ENCODE assay signal across 15 mouse cellular contexts in genomic region chr1:129150643-129151042, GRCm38 (mm10).
DNase-seq lines count a peak whose midpoint lies in the region; ATAC-seq and TF ChIP-seq lines count a peak whose summit lies in the region.
"Had no signal": no experiment of that assay in that cellular context is flagged by ENCODE, and none has a peak within 500 bp of the region (broad histone marks: within the 10 kb centered on the region; RNA-seq: fewer than 3 reads in every experiment).

No protein-coding gene starts in this region.

- no peaks in the 10 kb centered on the region for H3K36me3 ChIP-seq in forebrain, embryonic 12.5 days (replicated peaks)
- no peaks in the 10 kb centered on the region for H3K36me3 ChIP-seq in forebrain, embryonic 11.5 days (ENCODE audit: control insufficient read depth, insufficient read depth, low read length)
- H3K36me3 ChIP-seq in lung, embryonic 14.5 days (ENCODE audit: insufficient read depth), result no peaks in the 10 kb centered on the region
- no peaks in the 10 kb centered on the region for H3K36me3 ChIP-seq in forebrain, embryonic 14.5 days (ENCODE audit: control insufficient read depth, insufficient read depth, low read length)
- no peaks in the 10 kb centered on the region for H3K36me3 ChIP-seq in lung, postnatal 0 days (ENCODE audit: insufficient read depth, low read length)
- H3K36me3 ChIP-seq: limb, embryonic 12.5 days had no signal

- TF ChIP-seq EP300 in lung, postnatal 0 days (IDR thresholded peaks at IDR 0.05), result no peak

- intact Hi-C loops in gastrocnemius, adult 2 months (cut with DNase I), result no loop called here

- H3K4me2 ChIP-seq in forebrain, embryonic 12.5 days, result no peak overlapping the region
- no peak overlapping the region for H3K4me2 ChIP-seq in forebrain, embryonic 11.5 days (ENCODE audit: low read depth, low read length, severe bottlenecking)
- no peak overlapping the region for H3K4me2 ChIP-seq in lung, embryonic 14.5 days
- H3K4me2 ChIP-seq in forebrain, embryonic 14.5 days (ENCODE audit: low read length), result no peak overlapping the region
- H3K4me2 ChIP-seq in lung, postnatal 0 days (replicated peaks; ENCODE audit: low read depth, low read length), result no peak overlapping the region
- H3K4me2 ChIP-seq: limb, embryonic 12.5 days had no signal

- H3K9ac ChIP-seq in forebrain, embryonic 12.5 days, result no peak overlapping the region
- no peak overlapping the region for H3K9ac ChIP-seq in forebrain, embryonic 11.5 days (ENCODE audit: low read length)
- H3K9ac ChIP-seq in lung, embryonic 14.5 days, result no peak overlapping the region
- H3K9ac ChIP-seq in forebrain, embryonic 14.5 days (ENCODE audit: low read length), result no peak overlapping the region
- H3K9ac ChIP-seq in lung, postnatal 0 days (replicated peaks; ENCODE audit: low read depth), result no peak overlapping the region
- H3K9ac ChIP-seq: limb, embryonic 12.5 days had no signal

- no peak overlapping the region for H3K4me3 ChIP-seq in forebrain, embryonic 12.5 days (replicated peaks)
- H3K4me3 ChIP-seq in forebrain, embryonic 11.5 days (ENCODE audit: low read depth, low read length), result no peak overlapping the region
- H3K4me3 ChIP-seq in lung, embryonic 14.5 days (ENCODE audit: low read depth, low read length), result no peak overlapping the region
- H3K4me3 ChIP-seq in forebrain, embryonic 14.5 days (ENCODE audit: low read depth, low read length), result no peak overlapping the region
- H3K4me3 ChIP-seq in lung, postnatal 0 days (ENCODE audit: low read depth, low read length), result no peak overlapping the region
- no peak overlapping the region for H3K4me3 ChIP-seq in gastrocnemius, adult 2 months
- H3K4me3 ChIP-seq: limb, embryonic 12.5 days had no signal

- H3K27me3 ChIP-seq in forebrain, embryonic 12.5 days, result no peaks in the 10 kb centered on the region
- no peaks in the 10 kb centered on the region for H3K27me3 ChIP-seq in forebrain, embryonic 11.5 days (ENCODE audit: control insufficient read depth, insufficient read depth, low read length)
- H3K27me3 ChIP-seq in lung, embryonic 14.5 days (ENCODE audit: insufficient read depth, low read length), result no peaks in the 10 kb centered on the region
- H3K27me3 ChIP-seq in forebrain, embryonic 14.5 days (replicated peaks; ENCODE audit: control insufficient read depth, insufficient read depth, low read length), result no peaks in the 10 kb centered on the region
- no peaks in the 10 kb centered on the region for H3K27me3 ChIP-seq in lung, postnatal 0 days (replicated peaks; ENCODE audit: insufficient read depth, low read length)
- H3K27me3 ChIP-seq: limb, embryonic 12.5 days had no signal

- no peak for DNase-seq in forebrain, embryonic 11.5 days (ENCODE audit: low spot score)
- peak; percentile 66 for DNase-seq in lung, embryonic 14.5 days
- DNase-seq in lung, postnatal 36 days, result no peak
- DNase-seq in forebrain, embryonic 14.5 days (ENCODE audit: low spot score), result peak; percentile 58
- DNase-seq in lung, postnatal 0 days (ENCODE audit: low spot score), result peak; percentile 14
- no peak for DNase-seq in thymus, adult 18-20 months
- DNase-seq in gastrocnemius, adult 2 months, result no peak
- DNase-seq: adrenal gland, postnatal 10 days; heart, adult 18-20 months; heart, postnatal 36 days; kidney, adult 2 months; layer of hippocampus, postnatal 36 days; thymus, adult 2 months had no signal

- no peaks in the 10 kb centered on the region for H3K9me3 ChIP-seq in forebrain, embryonic 12.5 days
- no peaks in the 10 kb centered on the region for H3K9me3 ChIP-seq in forebrain, embryonic 11.5 days (ENCODE audit: control insufficient read depth, low read length)
- no peaks in the 10 kb centered on the region for H3K9me3 ChIP-seq in lung, embryonic 14.5 days (ENCODE audit: low read depth, low read length)
- H3K9me3 ChIP-seq in forebrain, embryonic 14.5 days (replicated peaks; ENCODE audit: control insufficient read depth, low read length), result no peaks in the 10 kb centered on the region
- no peaks in the 10 kb centered on the region for H3K9me3 ChIP-seq in lung, postnatal 0 days (ENCODE audit: low read length)
- H3K9me3 ChIP-seq: limb, embryonic 12.5 days had no signal

- WGBS in forebrain, embryonic 12.5 days, result 79% methylated on average over 1 of the region's 1 CpGs
- WGBS in forebrain, embryonic 11.5 days, result 85% methylated on average over 1 of the region's 1 CpGs
- 68% methylated on average over 1 of the region's 1 CpGs for WGBS in lung, embryonic 14.5 days
- WGBS in forebrain, embryonic 14.5 days, result 70% methylated on average over 1 of the region's 1 CpGs
- WGBS in lung, postnatal 0 days, result 59% methylated on average over 1 of the region's 1 CpGs

- peak; percentile 51; the same call in 1 of the 2 replicates for ATAC-seq in forebrain, embryonic 12.5 days (ENCODE audit: low FRiP score)
- no peak for ATAC-seq in forebrain, embryonic 11.5 days (replicated peaks; ENCODE audit: low FRiP score)
- ATAC-seq in lung, embryonic 14.5 days (ENCODE audit: insufficient read depth), result peak; percentile 82; the same call in 1 of the 2 replicates
- peak; percentile 86 for ATAC-seq in forebrain, embryonic 14.5 days
- ATAC-seq in lung, postnatal 0 days, result no peak; the same call in 1 of the 2 replicates

- TF ChIP-seq CTCF in lung, embryonic 14.5 days (IDR thresholded peaks at IDR 0.05; ENCODE audit: low read depth), result no peak
- no peak for TF ChIP-seq CTCF in lung, postnatal 0 days (IDR thresholded peaks at IDR 0.05)
- no peak for TF ChIP-seq CTCF in gastrocnemius, adult 2 months (IDR thresholded peaks at IDR 0.05)

- H3K27ac ChIP-seq in forebrain, embryonic 12.5 days, result no peak overlapping the region
- no peak overlapping the region for H3K27ac ChIP-seq in forebrain, embryonic 11.5 days (ENCODE audit: low read depth, low read length)
- H3K27ac ChIP-seq in lung, embryonic 14.5 days (ENCODE audit: low read depth), result no peak overlapping the region
- H3K27ac ChIP-seq in forebrain, embryonic 14.5 days (ENCODE audit: low read depth, low read length), result no peak overlapping the region
- H3K27ac ChIP-seq in lung, postnatal 0 days (ENCODE audit: low read length), result no peak overlapping the region
- H3K27ac ChIP-seq in gastrocnemius, adult 2 months, result no peak overlapping the region
- H3K27ac ChIP-seq: limb, embryonic 12.5 days had no signal

- H3K4me1 ChIP-seq in forebrain, embryonic 12.5 days, result no peaks in the 10 kb centered on the region
- no peaks in the 10 kb centered on the region for H3K4me1 ChIP-seq in forebrain, embryonic 11.5 days (replicated peaks; ENCODE audit: control insufficient read depth, insufficient read depth, low read length)
- H3K4me1 ChIP-seq in lung, embryonic 14.5 days (ENCODE audit: insufficient read depth), result no peaks in the 10 kb centered on the region
- H3K4me1 ChIP-seq in forebrain, embryonic 14.5 days (ENCODE audit: control insufficient read depth, insufficient read depth, low read length), result no peaks in the 10 kb centered on the region
- no peaks in the 10 kb centered on the region for H3K4me1 ChIP-seq in lung, postnatal 0 days (ENCODE audit: insufficient read depth, low read depth, low read length)
- H3K4me1 ChIP-seq: limb, embryonic 12.5 days had no signal

Comparison
In these comparisons a context has a peak if more than half of its experiments do, and no peak if none do; other contexts are left out.
1. ATAC-seq: peak in forebrain, embryonic 12.5 days (single experiment), lung, embryonic 14.5 days (single experiment) and forebrain, embryonic 14.5 days (single experiment); none in forebrain, embryonic 11.5 days (single experiment) and lung, postnatal 0 days (single experiment).
2. DNase-seq: peak in lung, embryonic 14.5 days (single experiment), forebrain, embryonic 14.5 days (single experiment) and lung, postnatal 0 days (single experiment); none in forebrain, embryonic 11.5 days (single experiment), lung, postnatal 36 days (single experiment), thymus, adult 18-20 months (0 of 2) and gastrocnemius, adult 2 months (single experiment).